Comparison of ENCODE assay signal across 16 mouse cellular contexts in the genomic region with DNA sequence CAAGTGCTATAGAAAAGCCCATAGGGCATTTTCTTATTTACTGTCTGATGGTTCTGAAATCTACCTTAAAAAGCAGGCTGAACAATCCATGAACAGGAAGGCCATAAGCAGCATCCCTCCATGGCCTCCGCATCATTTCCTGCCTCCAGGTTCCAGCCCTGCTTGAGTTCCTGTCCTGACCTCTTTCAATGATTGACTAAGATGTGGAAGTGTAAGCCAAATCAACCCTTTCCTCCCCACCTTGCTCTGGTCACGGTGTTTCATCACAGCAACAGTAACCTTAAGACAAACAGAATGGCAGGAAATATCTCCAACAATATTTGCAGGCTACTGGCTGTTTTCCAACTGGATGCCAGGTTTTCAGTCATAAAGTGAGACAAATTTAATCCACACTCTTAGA. TPM values are rescaled to one million over a fixed set of nuclear protein-coding genes. Genes with fewer than 3 reads are reported as not detected.
DNase-seq lines count a peak whose midpoint lies in the region; ATAC-seq and TF ChIP-seq lines count a peak whose summit lies in the region.
"Had no signal": no experiment of that assay in that cellular context is flagged by ENCODE, and none has a peak within 500 bp of the region (broad histone marks: within the 10 kb centered on the region; RNA-seq: fewer than 3 reads in every experiment).

No protein-coding gene starts in this region.

- no peak for TF ChIP-seq POLR2A in olfactory bulb, adult 2 months (IDR thresholded peaks at IDR 0.05; ENCODE audit: insufficient read depth, low read depth, low read length)

- no peaks in the 10 kb centered on the region for H3K36me3 ChIP-seq in kidney, embryonic 16.5 days (ENCODE audit: insufficient read depth, low read length)
- peaks cover 4% of the 10 kb centered on the region; the same call in 1 of the 2 replicates for H3K36me3 ChIP-seq in midbrain, embryonic 12.5 days
- H3K36me3 ChIP-seq in midbrain, embryonic 14.5 days (ENCODE audit: control insufficient read depth, insufficient read depth, low read length): no peaks in the 10 kb centered on the region
- H3K36me3 ChIP-seq: embryonic facial prominence, embryonic 12.5 days; heart, embryonic 15.5 days; limb, embryonic 13.5 days had no signal

- DNase-seq in kidney, adult 11 months: peak; percentile 54
- DNase-seq in midbrain, embryonic 14.5 days: no peak
- peak; percentile 28 for DNase-seq in kidney, postnatal 10 days
- DNase-seq in adrenal gland, postnatal 14 days: no peak
- DNase-seq: layer of hippocampus, postnatal 36 days; spleen, adult 18-20 months; thymus, postnatal 4 days had no signal

- no peak overlapping the region for H3K27ac ChIP-seq in kidney, embryonic 16.5 days (ENCODE audit: low read length)
- no peak overlapping the region for H3K27ac ChIP-seq in midbrain, embryonic 12.5 days (replicated peaks)
- no peak overlapping the region for H3K27ac ChIP-seq in midbrain, embryonic 14.5 days (replicated peaks; ENCODE audit: low read depth, low read length)
- no peak overlapping the region for H3K27ac ChIP-seq in olfactory bulb, adult 2 months (ENCODE audit: insufficient read depth, low read depth, low read length)
- H3K27ac ChIP-seq: embryonic facial prominence, embryonic 12.5 days; heart, embryonic 15.5 days; limb, embryonic 13.5 days had no signal

- H3K27me3 ChIP-seq in kidney, embryonic 16.5 days (ENCODE audit: insufficient read depth, low read length): no peaks in the 10 kb centered on the region
- H3K27me3 ChIP-seq in midbrain, embryonic 12.5 days: no peaks in the 10 kb centered on the region
- H3K27me3 ChIP-seq in midbrain, embryonic 14.5 days (ENCODE audit: control insufficient read depth, insufficient read depth, low read length): no peaks in the 10 kb centered on the region
- H3K27me3 ChIP-seq: embryonic facial prominence, embryonic 12.5 days; heart, embryonic 15.5 days; limb, embryonic 13.5 days; Patski had no signal

- no peak for ATAC-seq in kidney, embryonic 16.5 days (ENCODE audit: low FRiP score, low TSS enrichment)
- no peak for ATAC-seq in midbrain, embryonic 12.5 days (ENCODE audit: low FRiP score, low read depth)
- ATAC-seq in midbrain, embryonic 14.5 days (ENCODE audit: low FRiP score, low TSS enrichment): no peak
- ATAC-seq: forebrain, embryonic 14.5 days; intestine, embryonic 16.5 days; Patski had no signal

- H3K4me3 ChIP-seq in kidney, embryonic 16.5 days (ENCODE audit: low read length): no peak overlapping the region
- H3K4me3 ChIP-seq in midbrain, embryonic 12.5 days: no peak overlapping the region
- no peak overlapping the region for H3K4me3 ChIP-seq in midbrain, embryonic 14.5 days (replicated peaks; ENCODE audit: low read depth, low read length)
- H3K4me3 ChIP-seq in olfactory bulb, adult 2 months (ENCODE audit: insufficient read depth, low read depth, low read length): 0 out of 2 replicates have a peak overlapping the region, but pooled peaks have one; percentile 3
- H3K4me3 ChIP-seq: embryonic facial prominence, embryonic 12.5 days; heart, embryonic 15.5 days; limb, embryonic 13.5 days had no signal

- TF ChIP-seq CTCF in olfactory bulb, adult 2 months (IDR thresholded peaks at IDR 0.05; ENCODE audit: insufficient read depth, low read depth, low read length): no peak

- no peak overlapping the region for H3K4me2 ChIP-seq in kidney, embryonic 16.5 days (replicated peaks; ENCODE audit: low read depth, low read length)
- H3K4me2 ChIP-seq in midbrain, embryonic 12.5 days (replicated peaks): peak overlapping the region; percentile 16; the same call in 1 of the 2 replicates
- H3K4me2 ChIP-seq in midbrain, embryonic 14.5 days (ENCODE audit: low read length): no peak overlapping the region
- H3K4me2 ChIP-seq: embryonic facial prominence, embryonic 12.5 days; heart, embryonic 15.5 days; limb, embryonic 13.5 days had no signal

- H3K9me3 ChIP-seq in kidney, embryonic 16.5 days (ENCODE audit: low read length): no peaks in the 10 kb centered on the region
- no peaks in the 10 kb centered on the region for H3K9me3 ChIP-seq in midbrain, embryonic 12.5 days
- H3K9me3 ChIP-seq in midbrain, embryonic 14.5 days (ENCODE audit: control insufficient read depth, low read length): no peaks in the 10 kb centered on the region
- H3K9me3 ChIP-seq: embryonic facial prominence, embryonic 12.5 days; heart, embryonic 15.5 days; limb, embryonic 13.5 days had no signal

- whole genome bisulfite sequencing in kidney, embryonic 16.5 days: 32% methylated on average over 2 of the region's 2 CpGs
- 85% methylated on average over 2 of the region's 2 CpGs for WGBS in midbrain, embryonic 12.5 days
- 75% methylated on average over 2 of the region's 2 CpGs for WGBS in midbrain, embryonic 14.5 days
- WGBS in olfactory bulb, adult 2 months: 54% methylated on average over 2 of the region's 2 CpGs

- no peak overlapping the region for H3K9ac ChIP-seq in kidney, embryonic 16.5 days (replicated peaks; ENCODE audit: low read length)
- H3K9ac ChIP-seq in midbrain, embryonic 12.5 days (replicated peaks): no peak overlapping the region
- H3K9ac ChIP-seq in midbrain, embryonic 14.5 days (replicated peaks; ENCODE audit: low read length): no peak overlapping the region
- H3K9ac ChIP-seq: embryonic facial prominence, embryonic 12.5 days; heart, embryonic 15.5 days; limb, embryonic 13.5 days had no signal

- peaks cover 42% of the 10 kb centered on the region for H3K4me1 ChIP-seq in kidney, embryonic 16.5 days (ENCODE audit: insufficient read depth, low read length)
- H3K4me1 ChIP-seq in midbrain, embryonic 12.5 days: peaks cover 67% of the 10 kb centered on the region
- H3K4me1 ChIP-seq in midbrain, embryonic 14.5 days (ENCODE audit: control insufficient read depth, insufficient read depth, low read length): peaks cover 32% of the 10 kb centered on the region
- H3K4me1 ChIP-seq in olfactory bulb, adult 2 months (ENCODE audit: control insufficient read depth, insufficient read depth, low read length): peaks cover 2% of the 10 kb centered on the region; the same call in 1 of the 2 replicates

RNA-seq across cellular contexts. Expression of gene D1Ertd622e, which starts 4.7 kb away (rescaled TPM):
- 22.0 and 24.0 TPM in 2 replicates for polyA plus RNA-seq in kidney, embryonic 16.5 days (2015; fragmentation: Nextera tagmentation; extraction: Ambion mirVana)
- polyA plus RNA-seq in midbrain, embryonic 12.5 days (2016; fragmentation: Nextera tagmentation; extraction: Ambion mirVana): 34.3 and 43.3 TPM in 2 replicates
- polyA plus RNA-seq in midbrain, embryonic 14.5 days (2014; fragmentation: Nextera tagmentation; extraction: Ambion mirVana): 60.7 and 67.5 TPM in 2 replicates
- polyA plus RNA-seq in olfactory bulb, adult 2 months (2012; ENCODE audit: insufficient read depth, insufficient read length, low replicate concordance, missing spikeins): not detected in 2 replicates
- 16.3 and 18.0 TPM in 2 replicates for total RNA-seq in adrenal gland, postnatal 14 days (2021)

Comparison
In these comparisons a context has a peak if more than half of its experiments do, and no peak if none do; other contexts are left out.
1. DNase-seq: peak in kidney, adult 11 months (single experiment) and kidney, postnatal 10 days (single experiment); none in midbrain, embryonic 14.5 days (single experiment) and adrenal gland, postnatal 14 days (single experiment).